Mouse (Mus musculus) skeletal muscle tissue, adult 2 months (tissue): ENCODE measurements around the gene Scn8a.

Experiments used
- DNase-seq: peaks from one replicate; pipeline ENCODE4 v3.0.0-alpha.2; 2012; ENCODE audit warnings: low read depth, low spot score

Scn8a gene

GRCm38 (mm10) chr15:100953955-100954354 is 84.3 kb downstream of the Scn8a start:
- no peak for DNase-seq

GRCm38 (mm10) chr15:100954751-100955150 is 85.1 kb downstream of the Scn8a start:
- no peak for DNase-seq

- DNase-seq = no peak
Measured at GRCm38 (mm10) chr15:100960958-100961357, 91.3 kb downstream of the Scn8a start.

GRCm38 (mm10) chr15:100961561-100961960 is 91.9 kb downstream of the Scn8a start:
- DNase-seq = no peak

- DNase-seq = no peak
Measured at GRCm38 (mm10) chr15:100971443-100971842, 101.8 kb downstream of the Scn8a start.

- no peak for DNase-seq
Measured at GRCm38 (mm10) chr15:100972795-100973194, 103.1 kb downstream of the Scn8a start.

GRCm38 (mm10) chr15:100974679-100975078 is 105.0 kb downstream of the Scn8a start:
- no peak for DNase-seq

- DNase-seq = no peak
Measured at GRCm38 (mm10) chr15:100983427-100984153, 113.9 kb downstream of the Scn8a start.

GRCm38 (mm10) chr15:100984154-100984893 is 114.7 kb downstream of the Scn8a start:
- DNase-seq = no peak

GRCm38 (mm10) chr15:100986479-100986878 is 116.8 kb downstream of the Scn8a start:
- DNase-seq = no peak

- DNase-seq = no peak
Measured at GRCm38 (mm10) chr15:100987031-100987430, 117.4 kb downstream of the Scn8a start.

- DNase-seq = no peak
Measured at GRCm38 (mm10) chr15:100990283-100990682, 120.6 kb downstream of the Scn8a start.

- DNase-seq = no peak
Measured at GRCm38 (mm10) chr15:100997090-100997489, 127.4 kb downstream of the Scn8a start.

GRCm38 (mm10) chr15:101001685-101002084 is 132.0 kb downstream of the Scn8a start:
- DNase-seq = no peak

- DNase-seq = no peak
Measured at GRCm38 (mm10) chr15:101002466-101002865, 132.8 kb downstream of the Scn8a start.

- DNase-seq = no peak
Measured at GRCm38 (mm10) chr15:101004538-101004937, 134.9 kb downstream of the Scn8a start.

GRCm38 (mm10) chr15:101005717-101006116 is 136.1 kb downstream of the Scn8a start:
- no peak for DNase-seq

- DNase-seq = peak; percentile 30
Measured at GRCm38 (mm10) chr15:101006251-101007040, 136.8 kb downstream of the Scn8a start.

- no peak for DNase-seq
Measured at GRCm38 (mm10) chr15:101007236-101007635, 137.6 kb downstream of the Scn8a start.

- no peak for DNase-seq
Measured at GRCm38 (mm10) chr15:101008386-101009010, 138.8 kb downstream of the Scn8a start.

GRCm38 (mm10) chr15:101011352-101011751 is 141.7 kb downstream of the Scn8a start:
- no peak for DNase-seq

GRCm38 (mm10) chr15:101028960-101029359 is 159.3 kb downstream of the Scn8a start:
- no peak for DNase-seq
